Mouse (Mus musculus): ENCODE measurements around the gene Mrpl40.

GRCm38 (mm10) chr16:18876091-18876441 is 596 bp downstream of the Mrpl40 start:
- no peak for TF ChIP-seq MAFK (IDR thresholded peaks at IDR 0.05; ENCODE audit: insufficient read depth, low read depth, low read length)
- no peak for TF ChIP-seq HCFC1 (IDR thresholded peaks at IDR 0.05; ENCODE audit: borderline replicate concordance, insufficient read depth, low read length)
